Mouse (Mus musculus) heart, postnatal 0 days (tissue): ENCODE results near the gene Mapkapk5.

Experiments used
- CTCF ChIP-seq: IDR thresholded peaks from 2 replicates; pipeline ENCODE4 v1.5.1; 2016; ENCODE audit warnings: antibody characterized with exemption, control low read depth, low read depth
- EP300 ChIP-seq: IDR thresholded peaks from 2 replicates; pipeline ENCODE4 v1.6.1; 2016; ENCODE audit warnings: antibody characterized with exemption, low read depth

DNA sequence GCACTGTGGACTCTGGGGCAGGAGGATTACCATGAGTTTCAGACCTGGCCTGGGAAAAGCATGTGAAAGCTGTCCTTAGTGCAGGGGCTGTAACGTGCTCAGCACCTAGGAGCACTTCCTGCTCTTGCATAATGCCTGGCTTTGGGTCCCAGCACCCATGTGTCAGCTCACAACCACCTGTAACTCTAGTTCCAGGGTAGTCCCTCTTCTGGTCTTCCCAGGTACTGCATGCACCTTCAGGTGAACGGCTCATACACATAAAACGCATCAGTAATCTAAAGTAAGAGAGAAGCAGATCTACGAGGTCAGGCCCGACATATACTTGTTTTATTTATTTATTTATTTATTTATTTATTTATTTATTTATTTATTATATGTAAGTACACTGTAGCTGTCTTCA lies 11.2 kb downstream of the Mapkapk5 start:
- TF ChIP-seq CTCF = peak; percentile 20; the same call in 1 of the 2 replicates
- TF ChIP-seq EP300 = no peak
